Mouse (Mus musculus) midbrain, embryonic 15.5 days (tissue): ENCODE data around the gene Ccnd3. TPM values are rescaled to one million over a fixed set of nuclear protein-coding genes. Genes with fewer than 3 reads are reported as not detected.

Experiments
- ATAC-seq: fragments of 200-750 bp; cut with Nextera tagmentation; replicated peaks from 2 replicates; pipeline ENCODE4 v1.8.0; 2017; ENCODE audit warnings: moderate TSS enrichment
- H3K27ac ChIP-seq: fragments of 300-500 bp; sonication (generic); 2 replicates; pipeline ENCODE4 v1.5.1; 2015; ENCODE audit warnings: mild to moderate bottlenecking, inconsistent platforms
- H3K27me3 ChIP-seq: fragments of 300-500 bp; sonication (generic); replicated peaks from 2 replicates; pipeline ENCODE4 v1.6.1; 2015; ENCODE audit warnings: inconsistent platforms
- H3K36me3 ChIP-seq: fragments of 300-500 bp; sonication (generic); replicated peaks from 2 replicates; pipeline ENCODE4 v1.6.1; 2015; ENCODE audit warnings: inconsistent platforms
- H3K4me1 ChIP-seq: fragments of 300-500 bp; sonication (generic); 2 replicates; pipeline ENCODE4 v1.6.1; 2015; ENCODE audit warnings: inconsistent platforms
- H3K4me2 ChIP-seq: fragments of 300-500 bp; sonication (generic); 2 replicates; pipeline ENCODE4 v1.6.1; 2015; ENCODE audit warnings: inconsistent platforms, mild to moderate bottlenecking, moderate library complexity
- H3K4me3 ChIP-seq: fragments of 300-500 bp; sonication (generic); 2 replicates; pipeline ENCODE4 v1.5.1; 2015; ENCODE audit warnings: mild to moderate bottlenecking, inconsistent platforms
- H3K9ac ChIP-seq: fragments of 300-500 bp; sonication (generic); 2 replicates; pipeline ENCODE4 v1.6.1; 2015; ENCODE audit warnings: mild to moderate bottlenecking, inconsistent platforms
- H3K9me3 ChIP-seq: fragments of 300-500 bp; sonication (generic); 2 replicates; pipeline ENCODE4 v1.6.1; 2016; ENCODE audit warnings: inconsistent platforms
- WGBS: fragments of 180-500 bp; shearing (Covaris S2); methylation state at CpG from one replicate; pipeline ENCODE4 v1.1.7; 2015; ENCODE audit warnings: mixed read lengths; 5-methylcytosine and 5-hydroxymethylcytosine counted together
- polyA plus RNA-seq: library from polyadenylated mRNA; unstranded; fragments of >200 nt; fragmentation: Nextera tagmentation; extraction: Ambion mirVana; gene quantifications from 2 replicates; pipeline ENCODE4 v1.2.1, GENCODE M21; 2015

The Ccnd3 gene
- polyA plus RNA-seq, 1 experiment from 2014 or later = 74.0 TPM

DNA sequence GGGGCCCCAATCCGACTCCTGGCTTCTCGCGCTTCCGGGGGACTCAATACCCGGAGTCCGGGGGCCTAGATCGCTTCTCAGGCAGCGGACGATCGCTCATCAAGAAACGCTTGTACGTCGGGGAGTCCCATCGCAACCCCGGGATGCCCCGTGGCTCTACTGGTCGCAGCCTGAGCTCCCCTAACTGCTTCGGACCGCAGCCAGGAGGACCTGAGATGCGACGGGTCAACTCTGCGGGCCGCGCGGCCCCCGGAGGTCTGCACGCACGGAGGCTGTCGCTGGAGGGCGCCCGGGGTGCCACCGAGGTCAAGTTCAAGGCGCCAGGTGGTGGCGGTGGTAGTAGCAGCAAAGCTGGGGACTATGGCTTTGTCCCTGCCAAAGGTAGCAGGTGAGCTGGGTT, 36.4 kb upstream of the Ccnd3 start:
- H3K4me1 ChIP-seq = no peaks in the 10 kb centered on the region
- H3K4me2 ChIP-seq = peak overlapping the region; percentile 10; the same call in 1 of the 2 replicates
- WGBS = 4% methylated on average over 34 of the region's 34 CpGs
- H3K36me3 ChIP-seq = no peaks in the 10 kb centered on the region
- peaks cover 25% of the 10 kb centered on the region for H3K27me3 ChIP-seq
- no peak overlapping the region for H3K9ac ChIP-seq
- no peaks in the 10 kb centered on the region for H3K9me3 ChIP-seq
- H3K4me3 ChIP-seq = peak overlapping the region; percentile 2; the same call in 1 of the 2 replicates
- ATAC-seq = no peak
- H3K27ac ChIP-seq = no peak overlapping the region

DNA sequence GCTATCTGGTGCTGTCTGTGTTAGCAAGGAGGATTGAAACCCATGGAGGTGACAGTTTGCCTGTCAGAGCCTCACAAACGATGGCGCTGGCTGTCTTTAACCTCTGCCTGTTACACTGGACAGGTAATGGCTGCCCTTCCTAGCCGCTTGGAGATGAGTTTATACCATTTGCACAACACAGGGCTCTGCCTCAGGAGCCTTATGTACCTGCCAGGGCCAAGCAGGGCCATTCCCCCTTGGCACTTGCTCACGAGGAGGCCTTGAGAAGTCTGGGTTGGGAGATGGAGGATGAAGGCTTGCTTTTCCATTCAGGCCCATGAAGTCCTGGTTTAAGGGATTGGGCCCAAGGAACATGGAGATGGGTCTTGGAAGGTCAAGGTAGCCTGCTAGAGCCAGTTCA, 35.2 kb upstream of the Ccnd3 start:
- Histone ChIP-seq H3K9me3 (no peaks in the 10 kb centered on the region), H3K9ac (no peak overlapping the region), H3K27me3 (peaks cover 25% of the 10 kb centered on the region), H3K4me3 (no peak overlapping the region), H3K27ac (no peak overlapping the region), H3K36me3 (no peaks in the 10 kb centered on the region), H3K4me1 (no peaks in the 10 kb centered on the region), H3K4me2 (no peak overlapping the region)
- 84% methylated on average over 4 of the region's 4 CpGs for WGBS
- ATAC-seq = no peak

DNA sequence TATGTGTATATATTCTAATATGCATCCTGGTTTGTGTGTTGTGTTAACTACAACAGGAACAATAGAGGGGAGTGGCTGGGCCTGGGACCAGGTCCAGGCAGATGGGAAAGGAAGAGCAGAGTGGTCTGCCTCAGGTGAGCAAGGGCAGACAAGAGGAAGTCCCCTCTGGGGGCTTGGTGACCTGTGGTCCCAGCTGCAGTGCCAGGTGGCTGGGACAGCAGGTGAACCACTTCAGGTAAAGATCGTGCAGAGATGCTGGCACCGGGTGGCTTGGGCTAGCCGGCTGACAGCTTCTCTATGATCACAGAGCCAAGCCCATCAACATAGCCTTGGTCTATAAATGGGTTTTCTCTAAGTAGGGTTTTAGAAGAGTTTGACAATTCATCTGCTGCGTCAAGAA, 34.7 kb upstream of the Ccnd3 start:
- ATAC-seq = no peak
- Histone ChIP-seq H3K9ac (no peak overlapping the region), H3K9me3 (no peaks in the 10 kb centered on the region), H3K36me3 (no peaks in the 10 kb centered on the region), H3K27me3 (peaks cover 25% of the 10 kb centered on the region), H3K4me2 (no peak overlapping the region), H3K4me1 (no peaks in the 10 kb centered on the region), H3K27ac (no peak overlapping the region), H3K4me3 (no peak overlapping the region)
- WGBS = 93% methylated on average over 4 of the region's 4 CpGs

DNA sequence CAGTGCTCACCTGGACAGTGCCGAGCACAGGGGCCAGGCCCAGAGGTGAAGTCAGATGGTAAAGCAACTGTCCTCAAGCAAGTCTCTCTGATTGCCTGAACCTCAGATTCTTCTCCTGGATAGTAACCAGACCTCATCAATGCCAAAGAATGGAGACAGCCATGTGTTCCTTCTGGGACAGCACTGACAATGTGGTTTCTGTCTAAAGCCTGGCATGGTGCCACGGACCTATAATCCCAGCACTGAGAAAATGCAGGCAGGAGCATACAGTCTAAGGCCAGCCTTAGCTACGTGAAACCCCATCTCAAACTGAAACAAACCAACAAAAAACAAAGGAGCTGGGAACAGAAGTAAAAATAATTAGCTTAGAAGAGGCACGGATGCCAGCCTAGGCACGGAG, 34.2 kb upstream of the Ccnd3 start:
- Histone ChIP-seq H3K36me3 (no peaks in the 10 kb centered on the region), H3K9me3 (no peaks in the 10 kb centered on the region), H3K9ac (no peak overlapping the region), H3K4me3 (no peak overlapping the region), H3K27me3 (peaks cover 25% of the 10 kb centered on the region), H3K4me1 (no peaks in the 10 kb centered on the region), H3K27ac (no peak overlapping the region), H3K4me2 (no peak overlapping the region)
- 70% methylated on average over 5 of the region's 5 CpGs for WGBS
- ATAC-seq = no peak

DNA sequence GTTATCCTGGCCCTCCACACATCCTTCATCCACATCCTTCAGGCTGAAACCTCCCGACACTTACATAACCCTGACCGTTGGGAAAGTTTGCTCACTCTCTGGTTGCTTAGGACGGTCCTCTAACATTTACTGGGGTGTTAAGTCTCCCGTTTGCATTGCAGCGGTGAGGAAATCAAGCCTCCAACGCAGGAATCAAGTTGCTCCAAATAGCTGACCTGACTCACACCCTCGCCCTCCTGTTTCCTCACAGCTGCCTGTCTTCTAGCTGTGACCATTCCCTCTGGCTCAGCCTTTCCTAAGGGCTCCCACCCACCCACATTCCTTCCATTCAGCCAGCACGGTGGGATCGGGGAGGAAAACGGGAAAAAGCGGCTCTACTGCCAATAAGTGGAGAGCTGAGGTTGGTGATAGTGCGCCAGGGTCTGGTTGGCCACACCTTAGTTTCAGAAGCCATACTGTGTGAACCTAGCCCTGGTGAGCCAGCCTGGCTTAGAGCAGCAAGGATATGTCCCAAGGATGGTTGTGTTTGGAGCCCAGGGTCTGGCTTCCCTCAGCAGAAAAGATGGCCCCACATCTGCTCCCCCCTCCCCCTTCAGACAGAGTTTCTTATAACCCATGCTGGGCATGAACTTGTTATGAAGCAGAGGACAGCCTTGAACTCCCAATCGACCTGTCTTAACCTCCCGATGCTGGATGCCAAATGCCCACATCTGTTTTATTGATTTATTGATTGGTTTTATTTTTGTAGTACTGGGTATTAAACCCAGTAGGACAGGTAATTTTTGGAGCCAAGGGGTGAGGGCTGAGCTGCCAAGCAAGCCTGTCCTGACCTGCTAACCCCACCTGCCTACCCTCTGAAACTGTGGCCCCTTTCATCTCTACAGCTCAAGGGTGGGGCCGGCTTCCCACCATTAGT, 32.2 kb upstream of the Ccnd3 start:
- no peak overlapping the region for H3K9ac ChIP-seq
- H3K36me3 ChIP-seq = no peaks in the 10 kb centered on the region
- no peak overlapping the region for H3K4me3 ChIP-seq
- no peak for ATAC-seq
- no peak overlapping the region for H3K27ac ChIP-seq
- peaks cover 13% of the 10 kb centered on the region for H3K27me3 ChIP-seq
- no peaks in the 10 kb centered on the region for H3K9me3 ChIP-seq
- no peaks in the 10 kb centered on the region for H3K4me1 ChIP-seq
- no peak overlapping the region for H3K4me2 ChIP-seq
- WGBS = 62% methylated on average over 15 of the region's 15 CpGs

DNA sequence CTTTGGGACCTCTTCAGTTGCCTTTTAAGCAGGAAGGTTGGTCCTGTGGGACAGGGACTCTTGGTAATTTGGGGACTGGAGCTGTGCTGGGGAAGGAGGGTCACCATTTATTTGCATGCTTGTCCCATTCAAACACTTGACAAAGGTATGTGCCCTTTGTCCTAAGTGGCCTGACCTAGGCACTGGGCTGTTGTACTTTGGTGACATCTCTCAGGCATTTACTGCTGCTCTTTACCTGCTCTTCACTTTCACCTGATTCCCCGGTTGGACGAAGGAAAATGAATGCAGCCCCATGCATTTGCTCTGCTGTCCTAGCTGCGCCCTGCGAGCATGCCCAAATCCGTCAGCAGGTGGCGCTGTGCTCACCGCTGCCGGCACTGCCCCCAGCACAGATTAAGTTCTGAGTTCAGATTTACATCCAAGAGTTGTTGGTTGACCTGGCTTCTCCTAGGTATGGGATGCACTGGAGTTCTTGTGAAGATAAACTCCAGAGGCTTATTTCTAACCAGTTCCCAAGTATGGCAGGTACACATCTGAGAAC, 31.3 kb upstream of the Ccnd3 start:
- peaks cover 5% of the 10 kb centered on the region for H3K27me3 ChIP-seq
- ATAC-seq = no peak
- 15% methylated on average over 8 of the region's 8 CpGs for WGBS
- H3K9me3 ChIP-seq = no peaks in the 10 kb centered on the region
- no peak overlapping the region for H3K4me2 ChIP-seq
- H3K4me3 ChIP-seq = no peak overlapping the region
- no peak overlapping the region for H3K9ac ChIP-seq
- no peaks in the 10 kb centered on the region for H3K4me1 ChIP-seq
- no peaks in the 10 kb centered on the region for H3K36me3 ChIP-seq
- no peak overlapping the region for H3K27ac ChIP-seq

DNA sequence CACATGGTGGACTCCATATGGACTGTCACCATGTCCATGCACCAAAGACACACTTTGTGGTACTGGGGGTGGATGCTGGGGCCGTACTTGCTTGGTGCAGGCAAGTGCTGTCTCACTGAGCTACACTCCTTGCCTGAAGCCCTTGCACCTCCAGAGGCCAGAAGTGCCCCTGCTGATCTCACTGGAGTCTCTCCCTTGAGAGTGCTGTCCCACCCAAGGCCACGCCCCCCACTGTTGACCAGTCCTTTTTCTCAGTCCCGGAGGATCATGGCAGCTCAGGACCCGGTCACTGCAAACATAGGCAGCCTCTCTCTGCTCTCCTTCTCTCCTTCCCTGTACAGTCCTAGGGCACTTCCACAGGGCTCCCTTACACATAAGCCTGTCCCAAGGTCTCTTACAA, 30.6 kb upstream of the Ccnd3 start:
- Histone ChIP-seq H3K9ac (no peak overlapping the region), H3K4me2 (no peak overlapping the region), H3K4me3 (no peak overlapping the region), H3K27me3 (no peaks in the 10 kb centered on the region), H3K9me3 (no peaks in the 10 kb centered on the region), H3K27ac (no peak overlapping the region), H3K36me3 (no peaks in the 10 kb centered on the region), H3K4me1 (no peaks in the 10 kb centered on the region)
- no peak for ATAC-seq
- WGBS = 79% methylated on average over 4 of the region's 4 CpGs

DNA sequence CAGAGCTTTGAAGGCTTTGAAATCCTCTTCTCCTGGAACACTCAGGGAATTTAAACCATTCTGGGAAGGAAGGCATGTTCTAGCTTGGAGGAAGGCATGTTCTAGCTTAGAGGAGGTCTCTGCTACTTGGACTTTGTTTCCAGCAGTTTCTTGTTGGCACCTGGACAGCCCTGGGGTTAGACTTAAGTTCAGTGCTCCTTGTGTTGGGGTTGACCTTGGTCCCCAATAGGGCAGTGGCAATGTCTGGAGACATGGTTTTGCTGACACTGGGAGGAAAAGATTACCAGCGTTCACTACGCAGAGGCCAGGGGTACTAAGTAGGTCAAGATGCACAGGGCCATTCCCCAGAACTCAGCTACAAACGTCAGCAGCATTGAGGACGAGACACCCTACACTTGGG, 29.7 kb upstream of the Ccnd3 start:
- no peak for ATAC-seq
- WGBS = 84% methylated on average over 4 of the region's 4 CpGs
- Histone ChIP-seq H3K4me2 (no peak overlapping the region), H3K4me1 (no peaks in the 10 kb centered on the region), H3K27me3 (no peaks in the 10 kb centered on the region), H3K9me3 (no peaks in the 10 kb centered on the region), H3K9ac (no peak overlapping the region), H3K4me3 (no peak overlapping the region), H3K36me3 (no peaks in the 10 kb centered on the region), H3K27ac (no peak overlapping the region)

DNA sequence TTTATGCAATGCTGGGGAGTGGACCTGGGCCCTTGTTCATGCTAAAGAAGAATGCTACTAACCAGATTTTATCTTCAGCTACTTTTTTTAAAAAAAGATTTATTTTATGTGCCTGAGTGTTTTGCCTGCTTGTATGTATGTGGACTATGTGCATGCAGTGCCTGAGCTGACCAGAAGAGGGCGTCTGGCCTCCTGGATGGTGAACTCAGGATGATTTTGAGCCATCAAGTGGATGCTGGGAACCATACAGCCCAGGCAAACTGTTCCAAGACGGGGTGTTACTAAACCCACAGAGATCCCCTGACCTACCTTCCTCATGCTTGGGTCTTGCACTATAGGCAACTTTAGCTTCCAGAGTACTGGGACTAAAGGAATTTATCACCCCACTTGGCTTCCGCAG, 29.1 kb upstream of the Ccnd3 start:
- 62% methylated on average over 3 of the region's 3 CpGs for WGBS
- Histone ChIP-seq H3K36me3 (no peaks in the 10 kb centered on the region), H3K4me2 (no peak overlapping the region), H3K27ac (no peak overlapping the region), H3K4me3 (no peak overlapping the region), H3K9me3 (no peaks in the 10 kb centered on the region), H3K9ac (no peak overlapping the region), H3K4me1 (no peaks in the 10 kb centered on the region), H3K27me3 (no peaks in the 10 kb centered on the region)
- no peak for ATAC-seq

DNA sequence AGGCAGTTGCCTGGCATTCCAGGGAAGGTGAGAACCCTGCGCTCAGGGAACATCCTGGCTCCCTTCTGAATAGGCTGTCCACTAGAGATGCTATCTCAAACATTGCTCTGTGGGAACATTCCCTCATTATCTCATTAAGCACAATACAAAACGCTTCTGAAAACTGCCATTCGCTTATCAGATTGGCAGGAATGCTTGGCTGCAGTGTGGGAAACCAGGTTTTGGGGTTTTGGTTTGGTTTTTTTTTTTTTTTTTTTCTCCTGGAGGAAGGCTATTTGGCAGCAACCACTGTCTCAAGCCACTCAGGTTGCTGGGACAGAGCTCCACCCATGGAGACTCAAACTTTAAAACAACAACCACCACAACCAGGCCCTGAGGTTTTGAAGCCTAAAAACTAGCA, 25.0 kb upstream of the Ccnd3 start:
- Histone ChIP-seq H3K27ac (no peak overlapping the region), H3K4me1 (no peaks in the 10 kb centered on the region), H3K9ac (no peak overlapping the region), H3K4me3 (no peak overlapping the region), H3K27me3 (no peaks in the 10 kb centered on the region), H3K4me2 (no peak overlapping the region), H3K36me3 (no peaks in the 10 kb centered on the region), H3K9me3 (no peaks in the 10 kb centered on the region)
- no peak for ATAC-seq
- WGBS = 82% methylated on average over 3 of the region's 3 CpGs

DNA sequence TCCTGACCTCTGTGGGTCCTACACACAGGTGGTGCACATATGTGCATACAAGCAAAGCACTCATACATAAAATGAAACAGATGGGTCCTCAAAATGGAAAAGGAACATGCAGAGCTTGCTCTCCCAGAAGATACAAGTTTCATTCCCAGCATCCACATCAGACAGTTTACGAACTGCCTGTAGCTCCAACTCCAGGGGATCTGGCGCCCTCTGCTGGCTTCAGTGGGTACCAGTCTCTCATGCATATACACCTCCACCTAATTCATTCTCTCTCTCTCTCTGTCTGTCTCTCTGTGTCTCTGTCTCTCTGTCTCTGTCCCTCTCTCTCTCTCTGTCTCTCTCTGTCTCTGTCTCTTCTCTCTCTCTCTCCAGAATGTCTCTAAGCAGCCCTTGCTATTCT, 22.4 kb upstream of the Ccnd3 start:
- Histone ChIP-seq H3K9me3 (no peaks in the 10 kb centered on the region), H3K27me3 (no peaks in the 10 kb centered on the region), H3K36me3 (no peaks in the 10 kb centered on the region), H3K4me1 (no peaks in the 10 kb centered on the region), H3K9ac (no peak overlapping the region), H3K4me3 (no peak overlapping the region), H3K4me2 (no peak overlapping the region), H3K27ac (no peak overlapping the region)
- no peak for ATAC-seq
- WGBS = 25% methylated on average over 2 of the region's 2 CpGs

DNA sequence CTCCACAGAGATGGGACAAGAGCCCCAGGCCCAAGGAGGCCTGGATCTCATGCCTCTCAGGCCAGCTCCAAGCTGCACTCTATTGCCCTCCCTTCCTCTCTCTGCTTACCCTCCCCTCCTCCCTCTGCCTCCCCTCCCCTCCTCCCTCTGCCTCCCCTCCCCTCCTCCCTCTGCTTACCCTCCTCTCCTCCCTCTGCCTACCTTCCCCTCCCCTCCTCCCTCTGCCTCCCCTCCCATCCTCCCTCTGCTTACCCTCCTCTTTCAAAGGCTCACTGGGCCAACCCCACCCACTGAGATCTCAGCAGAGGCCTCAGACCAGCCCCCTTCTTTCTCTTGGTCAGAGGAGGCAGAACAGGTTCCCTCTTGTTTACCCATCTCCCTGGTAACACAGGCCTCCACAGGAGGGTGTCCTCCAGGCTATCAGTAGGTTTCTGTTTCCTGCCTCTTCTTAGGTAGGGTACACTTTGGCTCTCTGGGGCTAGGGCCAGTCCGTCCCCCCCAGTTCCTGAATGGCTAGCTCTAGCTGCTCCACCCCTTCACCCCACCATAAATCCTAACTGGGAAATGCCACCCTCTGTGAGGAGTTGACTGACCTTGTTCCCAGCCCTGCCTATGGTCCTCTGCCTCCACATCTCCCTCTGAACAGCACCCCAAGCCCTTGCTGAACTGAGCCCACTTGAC, 20.5 kb upstream of the Ccnd3 start:
- 14% methylated on average over 1 of the region's 1 CpGs for WGBS
- H3K27me3 ChIP-seq = no peaks in the 10 kb centered on the region
- H3K27ac ChIP-seq = no peak overlapping the region
- H3K4me2 ChIP-seq = no peak overlapping the region
- no peaks in the 10 kb centered on the region for H3K9me3 ChIP-seq
- H3K4me1 ChIP-seq = no peaks in the 10 kb centered on the region
- H3K36me3 ChIP-seq = peaks cover 6% of the 10 kb centered on the region; the same call in 1 of the 2 replicates
- no peak overlapping the region for H3K9ac ChIP-seq
- ATAC-seq = 0 out of 2 replicates have a peak, but pooled peaks have one; percentile 24
- no peak overlapping the region for H3K4me3 ChIP-seq
